Mouse (Mus musculus) C2C12 (cell line): Measurements from ENCODE around the gene Emid1.

ENCODE experiments used
- CEBPB ChIP-seq: IDR thresholded peaks from one replicate; pipeline ENCODE4 v1.6.1; 2011; ENCODE audit warnings: low read depth, mild to moderate bottlenecking, control low read depth, moderate library complexity
- CTCF ChIP-seq: IDR thresholded peaks from one replicate; pipeline ENCODE4 v1.5.1; 2011; ENCODE audit not compliant: control insufficient read depth, insufficient read depth, insufficient read length
- MAX ChIP-seq: IDR thresholded peaks from one replicate; pipeline ENCODE4 v1.6.1; 2011; ENCODE audit warnings: mild to moderate bottlenecking, control low read depth
- MYOD1 ChIP-seq: IDR thresholded peaks from one replicate; pipeline ENCODE4 v1.6.1; 2011; ENCODE audit warnings: low read depth; ENCODE audit not compliant: control insufficient read depth, insufficient read length
- MYOG ChIP-seq: IDR thresholded peaks from one replicate; pipeline ENCODE4 v1.6.1; 2011; ENCODE audit not compliant: control insufficient read depth, insufficient read length; ENCODE audit errors: extremely low read depth
- USF1 ChIP-seq: IDR thresholded peaks from one replicate; pipeline ENCODE4 v1.6.1; 2011; ENCODE audit warnings: low read depth, mild to moderate bottlenecking, control low read depth, moderate library complexity

GRCm38 (mm10) chr11:5114931-5115581 lies 37.0 kb downstream of the Emid1 start:
- TF ChIP-seq CTCF: peak; percentile 100
- no peak for TF ChIP-seq USF1
- TF ChIP-seq MAX: peak; percentile 43
- TF ChIP-seq MYOD1: no peak
- TF ChIP-seq CEBPB: no peak
- no peak for TF ChIP-seq MYOG
